Mouse (Mus musculus): ENCODE measurements around the gene Vps45. TPM values are rescaled to one million over a fixed set of nuclear protein-coding genes. Genes with fewer than 3 reads are reported as not detected.
A peak's percentile ranks its signal among the peaks of the same experiment; 100 is the strongest.

The Vps45 gene
- polyA plus RNA-seq, 1 experiment from 2014 or later, result 62.9 TPM

DNA sequence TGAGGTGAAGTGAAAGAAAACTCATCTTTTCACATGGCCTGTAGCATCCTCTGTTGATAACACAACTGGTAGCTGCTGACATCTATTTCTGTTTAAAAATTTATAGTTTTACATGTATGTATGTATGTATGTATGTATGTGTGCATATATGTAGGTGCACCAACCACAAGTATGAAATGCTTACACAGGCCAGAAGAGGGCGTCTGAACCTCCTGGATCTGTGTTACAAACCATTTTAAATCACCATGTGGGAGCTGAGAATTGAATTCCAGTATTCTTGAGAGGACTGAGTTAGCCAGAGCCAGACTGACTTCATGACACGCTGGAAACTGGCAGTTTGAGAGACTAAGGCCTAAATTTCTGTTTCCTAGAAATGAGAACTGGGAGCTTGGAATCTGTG is 32.9 kb upstream of the Vps45 start:
- Histone ChIP-seq H3K27me3 (no peaks in the 10 kb centered on the region), H3K4me3 (no peak overlapping the region), H3K27ac (no peak overlapping the region), H3K9me3 (no peaks in the 10 kb centered on the region), H3K4me1 (replicated peaks) (no peaks in the 10 kb centered on the region), H3K9ac (no peak overlapping the region), H3K36me3 (no peaks in the 10 kb centered on the region), H3K4me2 (no peak overlapping the region)
- ATAC-seq (ENCODE audit: low FRiP score), result no peak
- 77% methylated on average over 2 of the region's 2 CpGs for WGBS

DNA sequence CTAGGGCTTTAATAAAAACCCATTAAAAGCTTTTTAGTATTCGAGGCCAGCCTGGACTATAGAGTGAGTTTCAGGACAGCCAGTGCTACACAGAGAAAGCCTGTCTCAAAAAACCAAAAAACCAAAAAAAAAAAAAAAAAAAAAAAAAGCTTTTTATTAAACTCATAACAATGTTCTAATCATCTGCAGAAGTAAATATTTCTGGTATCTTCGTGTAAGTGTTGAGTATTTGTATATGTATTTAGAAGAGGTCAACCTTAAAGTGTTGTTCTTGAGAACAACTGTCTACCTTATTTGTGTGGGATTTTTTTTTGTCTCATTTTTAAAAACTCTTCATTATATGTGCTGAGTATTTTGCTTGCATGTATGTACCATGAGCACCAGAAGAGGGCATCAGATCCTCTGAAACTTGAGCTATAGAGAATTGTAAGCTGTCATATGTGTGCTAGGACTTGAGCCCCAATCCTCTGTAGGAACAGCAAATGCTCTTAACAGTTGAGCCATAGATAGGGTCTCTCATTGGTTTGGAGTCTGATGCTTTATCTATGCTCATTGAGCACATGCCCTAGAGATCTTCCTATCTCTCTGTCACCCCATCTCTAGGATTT is 31.7 kb upstream of the Vps45 start:
- 71% methylated on average over 2 of the region's 2 CpGs for WGBS
- ATAC-seq (ENCODE audit: low FRiP score), result no peak
- H3K4me2 ChIP-seq, result no peak overlapping the region
- no peak overlapping the region for H3K27ac ChIP-seq
- no peak overlapping the region for H3K4me3 ChIP-seq
- no peaks in the 10 kb centered on the region for H3K9me3 ChIP-seq
- H3K36me3 ChIP-seq, result no peaks in the 10 kb centered on the region
- no peaks in the 10 kb centered on the region for H3K27me3 ChIP-seq
- H3K9ac ChIP-seq, result no peak overlapping the region
- no peaks in the 10 kb centered on the region for H3K4me1 ChIP-seq (replicated peaks)

DNA sequence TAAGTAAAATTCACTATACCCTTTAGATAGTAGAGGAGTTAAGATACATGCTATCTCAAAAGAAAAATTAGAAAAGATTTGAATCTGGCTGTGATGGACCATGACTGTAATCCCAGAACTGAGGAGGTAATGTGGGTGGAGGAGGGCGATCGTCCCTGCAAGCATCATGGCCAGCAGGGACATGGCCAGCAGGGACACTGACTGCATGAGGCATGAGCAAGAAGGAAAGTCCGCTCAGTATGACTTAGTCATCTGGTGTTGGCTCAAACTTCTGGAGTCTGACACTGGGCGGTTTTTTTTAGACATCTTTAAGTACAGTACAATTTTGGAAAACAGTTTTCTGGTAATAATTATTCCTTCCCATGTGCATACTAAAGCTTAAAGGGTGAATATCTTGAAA is 29.5 kb upstream of the Vps45 start:
- ATAC-seq (ENCODE audit: low FRiP score), result no peak
- H3K9me3 ChIP-seq, result no peaks in the 10 kb centered on the region
- 87% methylated on average over 4 of the region's 4 CpGs for WGBS
- no peaks in the 10 kb centered on the region for H3K27me3 ChIP-seq
- H3K4me1 ChIP-seq (replicated peaks), result no peaks in the 10 kb centered on the region
- no peak overlapping the region for H3K4me2 ChIP-seq
- no peak overlapping the region for H3K4me3 ChIP-seq
- no peak overlapping the region for H3K9ac ChIP-seq
- no peak overlapping the region for H3K27ac ChIP-seq
- no peaks in the 10 kb centered on the region for H3K36me3 ChIP-seq

DNA sequence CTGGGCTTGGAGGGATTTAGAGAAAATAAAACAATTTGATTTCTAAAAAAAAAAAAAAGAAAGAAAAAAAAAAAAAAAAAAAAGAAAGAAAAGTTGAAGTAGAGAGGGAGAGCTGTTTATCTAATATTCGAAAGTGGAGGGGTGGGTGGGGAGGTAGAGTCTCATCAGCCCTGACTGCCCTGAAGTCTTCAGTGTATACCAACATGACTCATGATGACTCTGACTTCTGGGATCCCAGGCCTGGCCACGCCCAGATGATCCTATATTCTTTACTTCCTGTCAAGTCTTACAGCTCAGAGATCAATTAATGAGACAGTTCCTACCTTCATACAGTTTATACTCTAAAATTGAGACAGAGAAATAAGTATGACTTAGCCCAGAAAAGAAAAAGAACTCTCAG is 29.0 kb upstream of the Vps45 start:
- Histone ChIP-seq H3K36me3 (no peaks in the 10 kb centered on the region), H3K4me2 (no peak overlapping the region), H3K27ac (no peak overlapping the region), H3K27me3 (no peaks in the 10 kb centered on the region), H3K4me3 (no peak overlapping the region), H3K9me3 (no peaks in the 10 kb centered on the region), H3K9ac (no peak overlapping the region), H3K4me1 (replicated peaks) (no peaks in the 10 kb centered on the region)
- 72% methylated on average over 2 of the region's 2 CpGs for whole genome bisulfite sequencing
- ATAC-seq (ENCODE audit: low FRiP score), result no peak

DNA sequence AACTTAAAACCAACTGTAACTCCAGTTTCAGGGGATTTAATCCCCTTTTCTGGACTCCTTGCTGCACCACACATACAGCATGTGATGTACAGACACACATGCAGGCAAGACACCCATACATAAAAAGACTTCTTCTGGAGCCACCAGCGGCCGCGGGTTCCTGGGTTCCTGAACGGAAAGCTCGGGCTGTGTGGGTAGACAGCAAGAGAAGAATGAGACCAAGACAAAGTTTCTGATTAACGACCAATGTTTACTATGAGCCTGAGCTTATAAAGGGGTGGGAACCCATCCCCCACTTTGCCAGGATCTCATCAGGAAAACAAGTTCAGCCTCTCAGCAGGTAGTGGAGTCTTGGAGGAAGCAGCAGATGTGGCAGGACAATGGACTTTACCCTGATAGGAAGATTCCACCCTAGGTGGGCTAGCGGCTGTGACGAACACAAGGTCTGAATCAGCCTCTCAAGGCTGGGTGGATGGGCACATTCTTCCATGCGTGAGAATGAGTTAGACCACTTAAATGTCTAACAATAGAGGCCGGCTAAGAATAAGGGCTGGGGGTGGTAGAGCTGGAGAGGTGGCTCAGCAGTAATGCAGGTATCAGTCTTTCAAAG is 26.0 kb upstream of the Vps45 start:
- H3K36me3 ChIP-seq, result no peaks in the 10 kb centered on the region
- H3K4me2 ChIP-seq, result no peak overlapping the region
- H3K4me3 ChIP-seq, result no peak overlapping the region
- no peak for ATAC-seq (ENCODE audit: low FRiP score)
- no peaks in the 10 kb centered on the region for H3K27me3 ChIP-seq
- H3K9ac ChIP-seq, result no peak overlapping the region
- H3K9me3 ChIP-seq, result no peaks in the 10 kb centered on the region
- WGBS, result 78% methylated on average over 10 of the region's 10 CpGs
- H3K27ac ChIP-seq, result no peak overlapping the region
- no peaks in the 10 kb centered on the region for H3K4me1 ChIP-seq (replicated peaks)

DNA sequence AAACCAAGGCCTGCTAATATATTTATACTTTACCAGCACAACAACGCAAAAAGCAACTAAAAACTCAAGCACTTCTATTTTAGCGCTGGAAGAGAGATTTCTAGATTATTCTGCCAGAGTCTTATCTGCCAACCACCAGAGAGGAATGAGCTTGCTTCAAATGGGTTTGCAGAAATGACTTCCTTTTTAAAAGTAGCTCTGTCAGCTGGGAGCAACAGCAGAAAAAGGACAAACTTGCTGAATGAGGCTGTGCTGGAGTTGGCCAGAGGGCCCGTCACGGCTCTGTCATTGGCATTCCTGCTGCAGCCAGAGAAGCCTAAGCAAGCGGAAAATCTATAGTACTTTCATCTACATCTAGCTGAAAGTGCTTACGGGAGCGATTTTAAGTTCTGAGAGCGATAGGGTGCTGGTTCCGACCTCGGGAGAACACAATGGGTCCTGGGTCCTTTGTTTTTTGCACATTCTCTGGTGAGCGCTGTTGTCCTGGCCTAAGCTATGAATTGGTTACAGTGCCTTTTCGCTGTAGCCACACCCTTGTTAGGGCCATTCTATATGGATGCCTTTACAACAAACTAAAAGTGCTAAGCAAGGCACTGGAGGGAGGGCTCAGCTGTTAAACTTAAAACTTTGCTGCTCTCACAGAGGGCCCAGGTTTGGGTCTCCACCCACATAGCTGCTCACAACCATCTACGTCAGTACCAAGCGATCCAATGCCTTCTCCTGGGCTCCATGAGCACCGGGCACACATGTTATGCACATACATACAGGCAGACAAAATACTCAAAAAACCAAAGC is 24.6 kb upstream of the Vps45 start:
- no peaks in the 10 kb centered on the region for H3K9me3 ChIP-seq
- H3K27me3 ChIP-seq, result no peaks in the 10 kb centered on the region
- WGBS, result 57% methylated on average over 15 of the region's 15 CpGs
- H3K9ac ChIP-seq, result no peak overlapping the region
- H3K4me2 ChIP-seq, result no peak overlapping the region
- no peak overlapping the region for H3K27ac ChIP-seq
- no peak overlapping the region for H3K4me3 ChIP-seq
- H3K4me1 ChIP-seq (replicated peaks), result no peaks in the 10 kb centered on the region
- no peak for ATAC-seq (ENCODE audit: low FRiP score)
- no peaks in the 10 kb centered on the region for H3K36me3 ChIP-seq

DNA sequence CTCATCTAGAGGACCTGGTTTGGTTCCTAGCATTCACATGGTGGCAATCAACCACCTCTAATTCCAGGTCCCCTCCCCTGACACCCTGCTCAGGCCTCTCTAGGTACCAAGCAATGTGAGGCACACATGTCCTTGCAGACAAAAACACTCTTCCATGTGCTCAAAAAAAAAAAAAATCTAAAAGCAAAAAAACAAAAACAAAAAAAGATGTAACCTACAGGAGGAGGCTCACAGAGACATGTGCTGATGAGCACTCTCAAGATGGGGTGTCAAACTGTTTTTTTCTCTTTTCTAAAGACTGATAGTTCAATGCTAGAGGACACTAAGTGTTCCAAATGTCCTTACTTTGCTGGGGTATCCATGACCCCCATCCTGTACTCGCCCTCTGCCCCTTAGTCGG is 23.8 kb upstream of the Vps45 start:
- Histone ChIP-seq H3K9me3 (no peaks in the 10 kb centered on the region), H3K9ac (no peak overlapping the region), H3K4me3 (no peak overlapping the region), H3K4me2 (no peak overlapping the region), H3K27ac (no peak overlapping the region), H3K4me1 (replicated peaks) (no peaks in the 10 kb centered on the region), H3K27me3 (no peaks in the 10 kb centered on the region), H3K36me3 (no peaks in the 10 kb centered on the region)
- 87% methylated on average over 2 of the region's 2 CpGs for WGBS
- ATAC-seq (ENCODE audit: low FRiP score), result no peak

DNA sequence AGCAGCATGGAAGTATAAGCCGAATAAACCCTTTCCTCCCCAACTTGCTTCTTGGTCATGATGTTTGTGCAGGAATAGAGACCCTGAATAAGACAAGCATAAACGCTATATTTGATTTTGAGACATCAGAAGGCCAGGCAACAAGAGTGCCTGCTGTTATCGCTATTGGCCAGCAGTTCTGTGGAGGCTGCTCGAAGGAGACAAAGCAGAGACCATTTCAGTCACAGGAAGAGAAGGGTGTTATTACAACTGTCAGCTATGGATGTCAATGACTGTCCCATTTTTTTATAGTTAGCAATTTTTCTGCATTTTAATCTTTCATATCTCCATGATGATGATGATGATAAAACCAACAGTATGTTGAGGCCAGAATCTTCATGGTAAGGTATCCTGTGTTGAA is 23.4 kb upstream of the Vps45 start:
- H3K27me3 ChIP-seq, result no peaks in the 10 kb centered on the region
- no peak overlapping the region for H3K4me3 ChIP-seq
- 89% methylated on average over 4 of the region's 4 CpGs for WGBS
- ATAC-seq (ENCODE audit: low FRiP score), result no peak
- no peaks in the 10 kb centered on the region for H3K36me3 ChIP-seq
- no peak overlapping the region for H3K9ac ChIP-seq
- H3K4me2 ChIP-seq, result no peak overlapping the region
- H3K27ac ChIP-seq, result no peak overlapping the region
- no peaks in the 10 kb centered on the region for H3K9me3 ChIP-seq
- H3K4me1 ChIP-seq (replicated peaks), result no peaks in the 10 kb centered on the region

DNA sequence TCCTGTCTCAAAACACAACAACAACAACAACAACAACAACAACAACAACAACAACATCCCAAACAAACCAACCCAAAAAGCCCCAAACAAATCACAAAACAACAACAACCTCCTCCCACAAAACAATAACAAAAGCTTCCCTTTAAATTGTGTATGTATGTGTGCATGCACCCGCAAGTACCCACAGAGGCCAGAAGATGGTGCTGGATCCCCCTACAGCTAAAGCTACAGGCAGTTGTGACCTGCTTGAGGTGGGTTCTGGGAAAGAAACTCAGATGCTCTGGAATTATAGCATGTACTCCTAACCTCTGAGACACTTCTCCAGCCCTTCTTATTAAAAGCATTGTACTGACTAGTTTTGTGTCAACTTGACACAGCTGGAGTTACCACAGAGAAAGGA is 22.7 kb upstream of the Vps45 start:
- Histone ChIP-seq H3K27ac (no peak overlapping the region), H3K9me3 (no peaks in the 10 kb centered on the region), H3K4me3 (no peak overlapping the region), H3K36me3 (no peaks in the 10 kb centered on the region), H3K4me1 (replicated peaks) (no peaks in the 10 kb centered on the region), H3K27me3 (no peaks in the 10 kb centered on the region), H3K9ac (no peak overlapping the region), H3K4me2 (no peak overlapping the region)
- WGBS, result 64% methylated on average over 1 of the region's 1 CpGs
- no peak for ATAC-seq (ENCODE audit: low FRiP score)

DNA sequence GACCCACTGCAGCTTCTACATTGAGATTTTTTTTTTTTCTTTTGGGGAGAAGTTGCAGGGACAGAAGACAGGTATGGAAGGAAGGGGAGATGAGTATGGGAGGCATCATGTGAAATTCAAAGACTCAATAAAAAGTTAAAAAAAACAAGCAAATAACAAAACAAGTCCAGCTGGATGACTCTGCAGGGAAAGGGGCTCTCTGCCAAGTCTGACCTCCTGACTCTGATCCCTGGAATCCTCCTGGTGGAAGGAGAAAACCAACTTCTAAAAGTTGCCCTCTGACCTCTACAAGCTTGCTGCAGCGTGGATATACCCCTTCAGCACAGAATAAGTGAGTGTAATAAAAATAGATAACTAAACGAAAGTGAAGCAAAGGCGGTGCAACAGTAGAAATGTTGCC is 20.4 kb upstream of the Vps45 start:
- no peak overlapping the region for H3K4me2 ChIP-seq
- 73% methylated on average over 3 of the region's 3 CpGs for WGBS
- H3K27ac ChIP-seq, result no peak overlapping the region
- ATAC-seq (ENCODE audit: low FRiP score), result no peak
- H3K4me1 ChIP-seq (replicated peaks), result no peaks in the 10 kb centered on the region
- no peaks in the 10 kb centered on the region for H3K36me3 ChIP-seq
- no peak overlapping the region for H3K4me3 ChIP-seq
- H3K9ac ChIP-seq, result no peak overlapping the region
- no peaks in the 10 kb centered on the region for H3K27me3 ChIP-seq
- 0 out of 2 replicates have a peak, but pooled peaks cover 6% of the 10 kb centered on the region for H3K9me3 ChIP-seq

DNA sequence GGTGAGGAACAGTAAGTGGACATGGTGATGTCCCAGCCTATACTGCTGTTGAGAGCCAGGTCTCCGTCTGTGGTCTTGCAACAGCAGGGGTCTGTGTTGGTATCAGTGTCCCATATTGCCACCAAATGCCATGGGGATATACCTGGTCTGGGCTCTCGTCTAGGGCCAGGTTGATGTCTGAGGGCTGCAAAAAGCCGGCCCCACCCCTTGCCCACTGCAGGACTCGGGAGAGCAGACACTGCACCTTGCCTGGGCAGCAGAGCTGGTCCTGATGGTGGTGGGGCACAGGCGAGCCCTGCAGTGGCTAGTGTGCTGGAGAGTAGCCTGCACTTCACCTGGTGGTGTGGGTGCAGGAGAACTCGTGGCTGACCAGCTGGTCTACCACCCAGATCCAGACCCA is 19.8 kb upstream of the Vps45 start:
- H3K9ac ChIP-seq, result no peak overlapping the region
- no peak for ATAC-seq (ENCODE audit: low FRiP score)
- no peaks in the 10 kb centered on the region for H3K36me3 ChIP-seq
- no peaks in the 10 kb centered on the region for H3K4me1 ChIP-seq (replicated peaks)
- H3K4me2 ChIP-seq, result no peak overlapping the region
- no peaks in the 10 kb centered on the region for H3K27me3 ChIP-seq
- WGBS, result 79% methylated on average over 6 of the region's 6 CpGs
- H3K9me3 ChIP-seq, result 0 out of 2 replicates have a peak, but pooled peaks cover 6% of the 10 kb centered on the region
- no peak overlapping the region for H3K27ac ChIP-seq
- no peak overlapping the region for H3K4me3 ChIP-seq

DNA sequence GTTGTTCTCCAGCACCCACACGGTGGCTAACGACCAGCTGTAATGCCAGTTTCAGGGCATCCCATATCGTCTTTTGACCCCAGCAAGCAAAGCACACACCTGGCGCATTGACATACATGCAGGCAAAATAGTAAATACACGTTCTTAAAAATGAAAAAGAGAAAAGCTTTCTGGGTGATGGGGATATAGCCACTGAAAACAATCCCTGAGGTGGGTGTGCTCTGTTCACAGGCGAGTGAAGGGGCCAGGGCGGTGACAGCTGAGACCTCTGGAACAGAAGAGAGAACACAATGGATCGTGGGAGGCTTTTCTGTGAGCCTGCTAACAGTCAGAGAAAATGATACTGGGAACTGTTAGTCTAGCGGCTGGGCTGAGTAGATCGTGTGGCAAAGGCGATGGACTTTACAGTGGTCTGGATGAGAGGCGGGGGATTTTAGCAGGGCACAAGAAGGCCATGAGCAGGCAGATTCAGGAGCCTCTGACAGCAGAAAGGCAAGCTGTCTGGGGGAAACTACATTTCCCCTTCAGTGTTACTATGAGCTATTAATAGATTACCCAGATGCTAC is 14.7 kb upstream of the Vps45 start:
- H3K36me3 ChIP-seq, result no peaks in the 10 kb centered on the region
- no peaks in the 10 kb centered on the region for H3K27me3 ChIP-seq
- H3K4me2 ChIP-seq, result no peak overlapping the region
- H3K4me3 ChIP-seq, result no peak overlapping the region
- WGBS, result 60% methylated on average over 12 of the region's 12 CpGs
- H3K9ac ChIP-seq, result 0 out of 2 replicates have a peak overlapping the region, but pooled peaks have one; percentile 2
- no peak for ATAC-seq (ENCODE audit: low FRiP score)
- no peak overlapping the region for H3K27ac ChIP-seq
- no peaks in the 10 kb centered on the region for H3K4me1 ChIP-seq (replicated peaks)
- H3K9me3 ChIP-seq, result 0 out of 2 replicates have a peak, but pooled peaks cover 6% of the 10 kb centered on the region

Measured in hindbrain, embryonic 13.5 days (tissue).